Mouse (Mus musculus) midbrain, embryonic 12.5 days (tissue): ENCODE data around the gene Osbp2. TPM values are rescaled to one million over a fixed set of nuclear protein-coding genes. Genes with fewer than 3 reads are reported as not detected.
A peak's percentile ranks its signal among the peaks of the same experiment; 100 is the strongest.

Experiments
- ATAC-seq: fragments of 200-750 bp; cut with Nextera tagmentation; 2 replicates; pipeline ENCODE4 v1.8.0; 2017; ENCODE audit warnings: low read depth, moderate TSS enrichment, moderate library complexity; ENCODE audit not compliant: low FRiP score
- H3K27ac ChIP-seq: fragments of 300-500 bp; sonication (generic); replicated peaks from 2 replicates; pipeline ENCODE4 v1.5.1; 2016; ENCODE audit warnings: mild to moderate bottlenecking
- H3K27me3 ChIP-seq: fragments of 300-500 bp; sonication (generic); 2 replicates; pipeline ENCODE4 v1.6.1; 2016; ENCODE audit warnings: mild to moderate bottlenecking
- H3K36me3 ChIP-seq: fragments of 300-500 bp; sonication (generic); 2 replicates; pipeline ENCODE4 v1.6.1; 2016
- H3K4me1 ChIP-seq: fragments of 300-500 bp; sonication (generic); 2 replicates; pipeline ENCODE4 v1.6.1; 2016
- H3K4me2 ChIP-seq: fragments of 300-500 bp; sonication (generic); replicated peaks from 2 replicates; pipeline ENCODE4 v1.6.1; 2016; ENCODE audit warnings: mild to moderate bottlenecking, moderate library complexity
- H3K4me3 ChIP-seq: fragments of 300-500 bp; sonication (generic); 2 replicates; pipeline ENCODE4 v1.5.1; 2016; ENCODE audit warnings: mild to moderate bottlenecking
- H3K9ac ChIP-seq: fragments of 300-500 bp; sonication (generic); replicated peaks from 2 replicates; pipeline ENCODE4 v1.6.1; 2016; ENCODE audit warnings: mild to moderate bottlenecking, moderate library complexity
- H3K9me3 ChIP-seq: fragments of 300-500 bp; sonication (generic); 2 replicates; pipeline ENCODE4 v1.6.1; 2016; ENCODE audit warnings: mild to moderate bottlenecking
- WGBS: fragments of 180-500 bp; shearing (Covaris S2); methylation state at CpG from one replicate; pipeline ENCODE4 v1.1.7; 2016; 5-methylcytosine and 5-hydroxymethylcytosine counted together
- polyA plus RNA-seq: library from polyadenylated mRNA; unstranded; fragments of >200 nt; fragmentation: Nextera tagmentation; extraction: Ambion mirVana; gene quantifications from 2 replicates; pipeline ENCODE4 v1.2.1, GENCODE M21; 2016

Gene Osbp2
- polyA plus RNA-seq, 1 experiment from 2014 or later = 5.3 TPM

DNA sequence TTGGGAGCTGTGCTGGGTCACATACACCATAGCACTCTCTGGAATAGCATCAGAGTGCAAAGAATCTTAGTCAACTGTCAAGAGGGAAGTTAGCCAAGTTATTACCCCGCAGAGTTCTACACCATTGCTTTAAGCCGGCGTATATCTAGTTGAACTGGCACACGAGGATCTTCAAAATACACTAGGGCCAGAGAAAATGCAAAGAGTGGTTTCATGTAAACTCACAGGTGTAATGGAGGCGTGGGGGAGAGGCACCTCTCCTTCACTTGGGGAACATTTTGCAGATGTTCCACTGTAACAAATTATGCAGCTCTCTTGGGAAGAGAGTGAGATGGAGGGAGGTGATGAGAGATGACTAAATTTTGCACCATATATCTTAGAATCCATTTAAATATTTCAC lies 95.9 kb downstream of the Osbp2 start:
- no peak overlapping the region for H3K9ac ChIP-seq
- peaks cover 4% of the 10 kb centered on the region; the same call in 1 of the 2 replicates for H3K36me3 ChIP-seq
- H3K27ac ChIP-seq = no peak overlapping the region
- H3K4me2 ChIP-seq = no peak overlapping the region
- H3K27me3 ChIP-seq = peaks cover 16% of the 10 kb centered on the region
- ATAC-seq = no peak
- 90% methylated on average over 5 of the region's 5 CpGs for WGBS
- H3K4me1 ChIP-seq = peaks cover 4% of the 10 kb centered on the region; the same call in 1 of the 2 replicates
- no peak overlapping the region for H3K4me3 ChIP-seq
- H3K9me3 ChIP-seq = peaks cover 4% of the 10 kb centered on the region; the same call in 1 of the 2 replicates

DNA sequence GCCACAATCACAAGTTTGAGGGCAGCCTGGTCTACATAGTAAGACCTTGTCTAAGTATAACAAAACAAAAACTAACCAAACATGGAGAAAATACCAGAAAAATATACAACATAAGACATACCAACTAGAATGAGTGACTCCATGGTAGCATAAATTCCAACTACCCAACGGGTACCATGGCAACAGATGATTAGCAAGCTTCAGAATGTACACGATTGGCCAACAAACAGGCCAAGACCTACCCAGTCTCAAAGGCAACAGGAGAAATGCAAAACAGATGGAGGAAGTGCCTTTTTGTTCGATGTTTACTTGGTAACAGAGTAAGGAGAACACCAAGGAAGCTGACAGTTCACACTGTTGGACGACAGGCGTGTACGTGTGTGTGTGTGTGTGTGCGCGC lies 96.7 kb downstream of the Osbp2 start:
- Histone ChIP-seq H3K4me1 (peaks cover 9% of the 10 kb centered on the region), H3K4me2 (no peak overlapping the region), H3K27me3 (peaks cover 24% of the 10 kb centered on the region), H3K9me3 (peaks cover 4% of the 10 kb centered on the region; the same call in 1 of the 2 replicates), H3K36me3 (peaks cover 4% of the 10 kb centered on the region; the same call in 1 of the 2 replicates), H3K27ac (no peak overlapping the region), H3K9ac (no peak overlapping the region), H3K4me3 (no peak overlapping the region)
- WGBS = 81% methylated on average over 8 of the region's 8 CpGs
- ATAC-seq = no peak

DNA sequence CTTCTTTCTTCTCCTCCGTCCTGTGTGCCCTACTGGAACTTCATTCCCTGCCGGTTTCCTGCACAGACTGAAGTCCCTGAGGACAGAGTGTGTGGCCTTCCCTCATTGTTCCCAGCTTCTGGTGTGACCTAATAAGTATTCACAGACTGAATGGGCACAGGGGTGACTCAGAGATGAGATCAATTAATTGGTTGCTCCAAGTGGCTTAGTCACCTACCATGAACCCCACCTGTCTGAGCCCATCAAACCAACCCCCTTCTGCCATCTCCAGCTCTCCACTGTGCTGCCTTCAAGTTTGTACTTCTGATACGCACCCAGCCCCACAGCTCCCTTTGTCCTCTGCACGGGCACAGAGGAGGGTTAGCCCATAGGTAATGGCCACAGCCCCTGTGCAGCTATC lies 99.4 kb downstream of the Osbp2 start:
- peaks cover 50% of the 10 kb centered on the region for H3K27me3 ChIP-seq
- H3K9me3 ChIP-seq = peaks cover 4% of the 10 kb centered on the region; the same call in 1 of the 2 replicates
- whole genome bisulfite sequencing = 43% methylated on average over 4 of the region's 4 CpGs
- H3K4me3 ChIP-seq = no peak overlapping the region
- H3K27ac ChIP-seq = no peak overlapping the region
- H3K36me3 ChIP-seq = peaks cover 4% of the 10 kb centered on the region; the same call in 1 of the 2 replicates
- peaks cover 9% of the 10 kb centered on the region for H3K4me1 ChIP-seq
- no peak for ATAC-seq
- H3K4me2 ChIP-seq = no peak overlapping the region
- H3K9ac ChIP-seq = no peak overlapping the region

DNA sequence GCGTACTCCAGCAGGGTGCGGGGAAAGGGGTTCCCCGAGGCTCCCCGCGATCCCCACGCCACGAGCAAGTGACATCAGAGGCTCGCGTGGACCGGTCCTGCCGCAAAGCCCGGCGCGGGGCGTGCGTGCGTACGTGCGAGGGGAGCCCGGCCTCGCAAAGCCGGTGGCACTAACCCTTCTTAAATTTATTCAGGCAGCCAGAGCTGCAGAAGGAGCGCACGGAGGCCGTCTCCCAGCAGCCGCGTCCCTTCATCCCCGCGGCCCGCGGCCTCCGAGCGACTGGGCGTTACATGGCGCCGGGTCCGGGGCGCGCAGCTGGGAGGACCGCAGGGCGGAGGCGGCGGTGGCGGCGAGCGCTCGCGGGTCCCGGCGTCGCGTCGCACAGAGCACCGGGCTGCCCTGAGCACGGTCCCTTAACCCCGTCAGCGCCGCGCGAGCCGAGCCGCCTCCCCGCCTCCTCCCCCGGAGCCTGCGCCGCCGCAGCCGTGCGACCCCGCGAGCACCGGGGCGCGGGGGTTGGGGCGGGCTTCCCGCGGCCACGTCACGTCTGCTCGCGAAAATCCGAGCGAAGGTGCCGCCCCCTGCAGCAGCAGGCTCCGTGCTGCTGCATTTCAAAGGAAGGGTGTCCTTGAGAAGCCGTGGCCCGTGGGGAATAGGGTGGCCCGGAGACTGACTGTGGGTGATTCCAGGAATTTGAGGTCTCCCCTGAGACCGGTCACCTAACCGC lies 101.8 kb downstream of the Osbp2 start:
- peak; percentile 72 for ATAC-seq
- H3K27me3 ChIP-seq = peaks cover 50% of the 10 kb centered on the region
- H3K4me2 ChIP-seq = peak overlapping the region; percentile 93
- peaks cover 9% of the 10 kb centered on the region for H3K4me1 ChIP-seq
- no peaks in the 10 kb centered on the region for H3K9me3 ChIP-seq
- no peak overlapping the region for H3K27ac ChIP-seq
- H3K9ac ChIP-seq = peak overlapping the region; percentile 66
- WGBS = 2% methylated on average over 51 of the region's 90 CpGs
- peak overlapping the region; percentile 64 for H3K4me3 ChIP-seq
- H3K36me3 ChIP-seq = no peaks in the 10 kb centered on the region

DNA sequence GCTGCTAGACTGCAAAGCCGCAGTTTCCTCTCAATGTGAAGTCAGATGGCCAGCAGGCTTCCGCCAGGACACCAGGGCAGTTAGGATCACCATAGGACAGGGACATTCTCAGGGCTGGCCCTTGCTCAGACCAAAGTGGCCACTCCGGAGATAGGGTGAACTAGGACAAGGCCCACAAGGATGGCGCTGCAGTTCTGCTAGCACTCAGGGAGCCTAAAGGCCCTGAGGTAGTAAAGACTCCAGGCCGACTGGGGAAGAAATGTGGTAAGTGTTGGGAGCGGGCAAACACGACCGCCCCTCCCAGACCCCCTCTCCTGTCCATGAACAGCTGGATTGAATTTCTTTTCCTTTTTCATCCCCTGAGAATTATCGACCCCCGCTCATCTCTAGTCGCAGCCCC lies 102.4 kb downstream of the Osbp2 start:
- Histone ChIP-seq H3K4me1 (peaks cover 9% of the 10 kb centered on the region), H3K9ac (peak overlapping the region; percentile 66), H3K4me3 (peak overlapping the region; percentile 64), H3K4me2 (peak overlapping the region; percentile 93), H3K27ac (no peak overlapping the region), H3K27me3 (peaks cover 50% of the 10 kb centered on the region), H3K9me3 (no peaks in the 10 kb centered on the region), H3K36me3 (no peaks in the 10 kb centered on the region)
- 12% methylated on average over 11 of the region's 11 CpGs for WGBS
- no peak for ATAC-seq

DNA sequence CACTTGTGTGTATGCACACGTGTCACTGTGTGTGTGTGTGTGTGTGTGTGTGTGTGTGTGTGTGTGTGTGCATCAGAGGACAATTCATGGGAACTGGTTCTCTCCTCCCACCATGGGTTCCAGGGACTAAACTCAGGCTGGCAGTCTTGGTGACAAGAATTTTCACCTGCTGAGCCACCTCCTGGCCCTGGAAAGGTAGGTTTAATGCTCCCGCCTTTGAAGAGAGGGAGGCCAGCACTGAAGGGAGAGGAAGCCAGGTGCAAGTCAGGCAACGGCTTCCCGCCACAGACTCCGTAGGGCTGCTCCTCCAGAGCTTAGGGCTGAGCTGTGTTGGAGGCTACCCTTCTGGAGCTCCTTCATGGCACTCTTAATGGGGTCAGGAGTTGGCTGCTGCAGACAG lies 104.3 kb downstream of the Osbp2 start:
- no peak overlapping the region for H3K27ac ChIP-seq
- WGBS = 86% methylated on average over 5 of the region's 5 CpGs
- no peak for ATAC-seq
- no peaks in the 10 kb centered on the region for H3K36me3 ChIP-seq
- H3K4me3 ChIP-seq = no peak overlapping the region
- no peaks in the 10 kb centered on the region for H3K9me3 ChIP-seq
- H3K4me1 ChIP-seq = peaks cover 8% of the 10 kb centered on the region
- no peak overlapping the region for H3K4me2 ChIP-seq
- H3K9ac ChIP-seq = no peak overlapping the region
- H3K27me3 ChIP-seq = peaks cover 49% of the 10 kb centered on the region

GRCm38 (mm10) chr11:3755341-3755740 lies 108.4 kb downstream of the Osbp2 start:
- H3K27me3 ChIP-seq = peaks cover 11% of the 10 kb centered on the region
- ATAC-seq = no peak
- H3K27ac ChIP-seq = no peak overlapping the region
- H3K9me3 ChIP-seq = no peaks in the 10 kb centered on the region
- H3K36me3 ChIP-seq = no peaks in the 10 kb centered on the region
- no peaks in the 10 kb centered on the region for H3K4me1 ChIP-seq
- H3K4me2 ChIP-seq = no peak overlapping the region
- H3K4me3 ChIP-seq = no peak overlapping the region
- 67% methylated on average over 4 of the region's 4 CpGs for WGBS
- H3K9ac ChIP-seq = no peak overlapping the region

GRCm38 (mm10) chr11:3754685-3755084 lies 109.0 kb downstream of the Osbp2 start:
- no peaks in the 10 kb centered on the region for H3K4me1 ChIP-seq
- no peak overlapping the region for H3K4me3 ChIP-seq
- ATAC-seq = no peak
- H3K27ac ChIP-seq = no peak overlapping the region
- no peak overlapping the region for H3K9ac ChIP-seq
- peaks cover 4% of the 10 kb centered on the region; the same call in 1 of the 2 replicates for H3K27me3 ChIP-seq
- 81% methylated on average over 7 of the region's 7 CpGs for WGBS
- H3K4me2 ChIP-seq = no peak overlapping the region
- H3K36me3 ChIP-seq = no peaks in the 10 kb centered on the region
- H3K9me3 ChIP-seq = no peaks in the 10 kb centered on the region

- Histone ChIP-seq H3K9me3 (no peaks in the 10 kb centered on the region), H3K36me3 (no peaks in the 10 kb centered on the region), H3K4me3 (no peak overlapping the region), H3K4me1 (no peaks in the 10 kb centered on the region), H3K27ac (no peak overlapping the region), H3K9ac (no peak overlapping the region), H3K27me3 (no peaks in the 10 kb centered on the region), H3K4me2 (no peak overlapping the region)
- no peak for ATAC-seq
- WGBS = 76% methylated on average over 9 of the region's 9 CpGs
Measured at GRCm38 (mm10) chr11:3753897-3754296, 109.8 kb downstream of the Osbp2 start.

GRCm38 (mm10) chr11:3752766-3753165 lies 110.9 kb downstream of the Osbp2 start:
- Histone ChIP-seq H3K27ac (no peak overlapping the region), H3K4me3 (no peak overlapping the region), H3K9me3 (no peaks in the 10 kb centered on the region), H3K4me1 (no peaks in the 10 kb centered on the region), H3K27me3 (no peaks in the 10 kb centered on the region), H3K36me3 (no peaks in the 10 kb centered on the region), H3K9ac (no peak overlapping the region), H3K4me2 (no peak overlapping the region)
- ATAC-seq = no peak
- WGBS = 70% methylated on average over 3 of the region's 3 CpGs

- Histone ChIP-seq H3K4me2 (no peak overlapping the region), H3K4me3 (no peak overlapping the region), H3K36me3 (no peaks in the 10 kb centered on the region), H3K27me3 (no peaks in the 10 kb centered on the region), H3K4me1 (no peaks in the 10 kb centered on the region), H3K27ac (no peak overlapping the region), H3K9me3 (no peaks in the 10 kb centered on the region), H3K9ac (no peak overlapping the region)
- ATAC-seq = no peak
- WGBS = 35% methylated on average over 7 of the region's 7 CpGs
Measured at GRCm38 (mm10) chr11:3749831-3750230, 113.9 kb downstream of the Osbp2 start.

DNA sequence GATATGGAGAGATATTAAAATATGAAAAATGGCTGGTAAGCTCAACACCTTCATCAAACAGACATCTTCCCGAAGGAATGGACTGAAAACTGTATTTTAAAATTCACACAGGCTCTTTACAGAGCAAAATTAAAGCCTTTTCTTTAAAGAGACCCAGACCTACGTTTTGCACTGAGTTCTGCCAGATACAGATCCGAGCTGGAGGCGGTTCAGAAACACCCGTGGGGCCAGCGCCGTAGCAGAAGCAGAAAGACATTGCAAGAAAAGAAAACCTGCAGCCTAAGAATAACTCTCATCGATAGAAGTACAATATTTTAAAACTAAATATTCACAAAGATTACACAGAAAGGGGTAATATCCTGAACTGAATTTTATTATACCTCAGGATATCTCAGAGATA lies 121.3 kb downstream of the Osbp2 start:
- WGBS = 87% methylated on average over 8 of the region's 8 CpGs
- Histone ChIP-seq H3K27me3 (no peaks in the 10 kb centered on the region), H3K27ac (no peak overlapping the region), H3K4me3 (no peak overlapping the region), H3K9me3 (no peaks in the 10 kb centered on the region), H3K4me2 (no peak overlapping the region), H3K9ac (no peak overlapping the region), H3K36me3 (no peaks in the 10 kb centered on the region), H3K4me1 (no peaks in the 10 kb centered on the region)
- ATAC-seq = no peak

- Histone ChIP-seq H3K4me1 (no peaks in the 10 kb centered on the region), H3K36me3 (no peaks in the 10 kb centered on the region), H3K4me3 (no peak overlapping the region), H3K27ac (no peak overlapping the region), H3K4me2 (no peak overlapping the region), H3K27me3 (no peaks in the 10 kb centered on the region), H3K9me3 (no peaks in the 10 kb centered on the region), H3K9ac (no peak overlapping the region)
- no peak for ATAC-seq
- WGBS = 88% methylated on average over 12 of the region's 12 CpGs
Measured at GRCm38 (mm10) chr11:3741183-3741582, 122.5 kb downstream of the Osbp2 start.
